Mouse (Mus musculus) lung, postnatal 0 days (tissue): Measurements from ENCODE around the gene Gm10842.

ENCODE experiments used
- CTCF ChIP-seq: IDR thresholded peaks from 2 replicates; pipeline ENCODE4 v1.5.1; 2016; ENCODE audit warnings: antibody characterized with exemption, mild to moderate bottlenecking
- EP300 ChIP-seq: IDR thresholded peaks from 2 replicates; pipeline ENCODE4 v1.6.1; 2016; ENCODE audit warnings: antibody characterized with exemption, mild to moderate bottlenecking, control low read depth

DNA sequence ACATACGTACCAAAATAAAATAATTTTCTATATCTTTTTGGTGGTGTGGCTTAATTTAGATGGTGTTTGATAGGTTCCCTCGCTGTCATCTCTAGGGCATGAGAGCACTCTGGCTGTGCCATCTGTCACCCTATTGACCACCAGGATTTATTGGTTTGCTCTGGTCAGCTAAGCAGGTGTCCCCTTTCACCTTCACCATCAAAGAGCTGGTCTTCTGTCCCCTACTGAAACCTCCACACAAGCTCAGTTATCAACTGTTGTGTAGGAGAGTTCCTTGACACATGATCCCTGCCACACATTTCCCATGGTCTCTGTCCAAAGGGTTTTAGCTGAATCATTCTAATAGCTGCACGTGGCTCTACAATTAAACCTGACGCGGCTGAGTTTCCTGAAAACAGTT lies 5.6 kb upstream of the Gm10842 start:
- TF ChIP-seq CTCF = no peak
- no peak for TF ChIP-seq EP300
